16 mouse cellular contexts compared by ENCODE assay signal in genomic region chr16:13378157-13378556, GRCm38 (mm10).
DNase-seq lines count a peak whose midpoint lies in the region; ATAC-seq lines count a peak whose summit lies in the region.
"Had no signal": no experiment of that assay in that cellular context is flagged by ENCODE, and none has a peak within 500 bp of the region (broad histone marks: within the 10 kb centered on the region; RNA-seq: fewer than 3 reads in every experiment).

No protein-coding gene starts in this region.

- no peaks in the 10 kb centered on the region for H3K27me3 ChIP-seq in kidney, embryonic 14.5 days (ENCODE audit: control insufficient read depth, insufficient read depth, low read length)
- no peaks in the 10 kb centered on the region for H3K27me3 ChIP-seq in forebrain, embryonic 13.5 days
- H3K27me3 ChIP-seq: embryonic facial prominence, embryonic 12.5 days; heart, embryonic 13.5 days; limb, embryonic 15.5 days; Patski had no signal

- peaks cover 3% of the 10 kb centered on the region; the same call in 1 of the 2 replicates for H3K36me3 ChIP-seq in kidney, embryonic 14.5 days (ENCODE audit: control insufficient read depth, insufficient read depth, low read length)
- no peaks in the 10 kb centered on the region for H3K36me3 ChIP-seq in forebrain, embryonic 13.5 days (ENCODE audit: poor library complexity, severe bottlenecking)
- H3K36me3 ChIP-seq: embryonic facial prominence, embryonic 12.5 days had no signal

- H3K4me1 ChIP-seq in kidney, embryonic 14.5 days (ENCODE audit: control insufficient read depth, insufficient read depth, low read length): no peaks in the 10 kb centered on the region
- H3K4me1 ChIP-seq in forebrain, embryonic 13.5 days: no peaks in the 10 kb centered on the region
- H3K4me1 ChIP-seq: embryonic facial prominence, embryonic 12.5 days; limb, embryonic 15.5 days had no signal

- H3K4me2 ChIP-seq in kidney, embryonic 14.5 days (replicated peaks; ENCODE audit: low read depth, low read length): no peak overlapping the region
- H3K4me2 ChIP-seq in forebrain, embryonic 13.5 days: no peak overlapping the region
- H3K4me2 ChIP-seq: embryonic facial prominence, embryonic 12.5 days; heart, embryonic 13.5 days; limb, embryonic 15.5 days had no signal

- DNase-seq in kidney, adult 11 months: peak; percentile 68
- peak; percentile 65 to 81 for DNase-seq in heart, adult 9 months (ENCODE audit: low spot score in 2 of 2)
- peak; percentile 63 for DNase-seq in kidney, adult 9 months
- peak; percentile 51 for DNase-seq in lung, postnatal 14 days
- DNase-seq in cerebellum, adult 18-20 months: no peak
- DNase-seq: cerebellum, postnatal 10 days; forebrain, postnatal 0 days; right cerebral cortex, postnatal 14 days had no signal

- 93% methylated on average over 5 of the region's 5 CpGs for WGBS in kidney, embryonic 14.5 days
- WGBS in forebrain, embryonic 13.5 days: 94% methylated on average over 5 of the region's 5 CpGs

- ATAC-seq in kidney, embryonic 14.5 days (ENCODE audit: low FRiP score, low TSS enrichment): no peak
- no peak for ATAC-seq in forebrain, embryonic 13.5 days
- no peak for ATAC-seq in erythroblast, adult 5-6 weeks (replicated peaks; ENCODE audit: low FRiP score, poor library complexity, severe bottlenecking)
- ATAC-seq: forebrain, postnatal 0 days; inflammation-experienced regulatory T-cells, adult 6 months; Patski had no signal

- H3K4me3 ChIP-seq in kidney, embryonic 14.5 days (ENCODE audit: low read length): no peak overlapping the region
- H3K4me3 ChIP-seq in forebrain, embryonic 13.5 days: no peak overlapping the region
- H3K4me3 ChIP-seq: embryonic facial prominence, embryonic 12.5 days; heart, embryonic 13.5 days; limb, embryonic 15.5 days had no signal

- H3K9me3 ChIP-seq in kidney, embryonic 14.5 days (ENCODE audit: control insufficient read depth, low read length): no peaks in the 10 kb centered on the region
- H3K9me3 ChIP-seq in forebrain, embryonic 13.5 days (replicated peaks): no peaks in the 10 kb centered on the region
- H3K9me3 ChIP-seq: embryonic facial prominence, embryonic 12.5 days; heart, embryonic 13.5 days; limb, embryonic 15.5 days had no signal

- H3K27ac ChIP-seq in kidney, embryonic 14.5 days (ENCODE audit: low read depth, low read length): no peak overlapping the region
- H3K27ac ChIP-seq in forebrain, embryonic 13.5 days: no peak overlapping the region
- H3K27ac ChIP-seq: embryonic facial prominence, embryonic 12.5 days; heart, embryonic 13.5 days; limb, embryonic 15.5 days had no signal

- H3K9ac ChIP-seq in kidney, embryonic 14.5 days (ENCODE audit: low read depth, low read length): no peak overlapping the region
- no peak overlapping the region for H3K9ac ChIP-seq in forebrain, embryonic 13.5 days
- H3K9ac ChIP-seq: embryonic facial prominence, embryonic 12.5 days; forebrain, postnatal 0 days; heart, embryonic 13.5 days; limb, embryonic 15.5 days had no signal

Comparison
In these comparisons a context has a peak if more than half of its experiments do, and no peak if none do; other contexts are left out.
1. DNase-seq: peak in kidney, adult 11 months (single experiment), heart, adult 9 months (2 of 2), kidney, adult 9 months (single experiment) and lung, postnatal 14 days (single experiment); none in cerebellum, adult 18-20 months (0 of 2).